Mouse (Mus musculus): ENCODE data around the gene Dgcr2. TPM values are rescaled to one million over a fixed set of nuclear protein-coding genes. Genes with fewer than 3 reads are reported as not detected.

Gene Dgcr2
- polyA plus RNA-seq, 1 experiment from 2014 or later: 110 TPM

GRCm38 (mm10) chr16:17890917-17891566 lies 7.3 kb downstream of the Dgcr2 start:
- DNase-seq (ENCODE audit: low spot score): peak; percentile 55
- H3K27me3 ChIP-seq (ENCODE audit: control insufficient read depth, insufficient read depth, low read length): no peaks in the 10 kb centered on the region

GRCm38 (mm10) chr16:17890342-17890727 lies 8.0 kb downstream of the Dgcr2 start:
- DNase-seq (ENCODE audit: low spot score) (no peak), ATAC-seq (ENCODE audit: insufficient read depth, low FRiP score, low TSS enrichment) (no peak)
- H3K4me1 ChIP-seq (ENCODE audit: control insufficient read depth, insufficient read depth, low read length): peaks cover 8% of the 10 kb centered on the region
- H3K4me3 ChIP-seq (ENCODE audit: low read depth, low read length): peak overlapping the region; percentile 99
- H3K36me3 ChIP-seq (ENCODE audit: control insufficient read depth, insufficient read depth, low read length): no peaks in the 10 kb centered on the region
- H3K9ac ChIP-seq (ENCODE audit: low read length): peak overlapping the region; percentile 99
- no peaks in the 10 kb centered on the region for H3K9me3 ChIP-seq (ENCODE audit: control insufficient read depth, low read length)
- H3K27me3 ChIP-seq (ENCODE audit: control insufficient read depth, insufficient read depth, low read length): no peaks in the 10 kb centered on the region
- peak overlapping the region; percentile 60 for H3K4me2 ChIP-seq (ENCODE audit: low read depth)
- H3K27ac ChIP-seq (ENCODE audit: low read depth, low read length): no peak overlapping the region
- WGBS: 48% methylated on average over 2 of the region's 2 CpGs

More at GRCm38 (mm10) chr16:17890917-17891566, 7.3 kb downstream of the Dgcr2 start:
- under 1% methylated on average over 42 of the region's 44 CpGs for WGBS
- peak; percentile 70 for ATAC-seq (ENCODE audit: insufficient read depth, low FRiP score, low TSS enrichment)
- Histone ChIP-seq H3K4me2 (ENCODE audit: low read depth) (peak overlapping the region; percentile 60), H3K36me3 (ENCODE audit: control insufficient read depth, insufficient read depth, low read length) (no peaks in the 10 kb centered on the region), H3K4me1 (ENCODE audit: control insufficient read depth, insufficient read depth, low read length) (peaks cover 8% of the 10 kb centered on the region), H3K9me3 (ENCODE audit: control insufficient read depth, low read length) (no peaks in the 10 kb centered on the region), H3K4me3 (ENCODE audit: low read depth, low read length) (peak overlapping the region; percentile 99), H3K9ac (ENCODE audit: low read length) (peak overlapping the region; percentile 99), H3K27ac (ENCODE audit: low read depth, low read length) (peak overlapping the region; percentile 90)

- ATAC-seq (ENCODE audit: insufficient read depth, low FRiP score, low TSS enrichment): no peak
- no peak for DNase-seq (ENCODE audit: low spot score)
- no peaks in the 10 kb centered on the region for H3K9me3 ChIP-seq (ENCODE audit: control insufficient read depth, low read length)
- H3K27ac ChIP-seq (ENCODE audit: low read depth, low read length): no peak overlapping the region
- peak overlapping the region; percentile 99 for H3K4me3 ChIP-seq (ENCODE audit: low read depth, low read length)
- peaks cover 8% of the 10 kb centered on the region for H3K4me1 ChIP-seq (ENCODE audit: control insufficient read depth, insufficient read depth, low read length)
- peak overlapping the region; percentile 60 for H3K4me2 ChIP-seq (ENCODE audit: low read depth)
- no peak overlapping the region; the same call in 1 of the 2 replicates for H3K9ac ChIP-seq (ENCODE audit: low read length)
- no peaks in the 10 kb centered on the region for H3K27me3 ChIP-seq (ENCODE audit: control insufficient read depth, insufficient read depth, low read length)
- no peaks in the 10 kb centered on the region for H3K36me3 ChIP-seq (ENCODE audit: control insufficient read depth, insufficient read depth, low read length)
- WGBS: 84% methylated on average over 6 of the region's 6 CpGs
Observed at GRCm38 (mm10) chr16:17889689-17890341, 8.5 kb downstream of the Dgcr2 start.

GRCm38 (mm10) chr16:17884116-17884515 lies 14.2 kb downstream of the Dgcr2 start:
- no peak overlapping the region for H3K4me3 ChIP-seq (ENCODE audit: low read depth, low read length)
- H3K27me3 ChIP-seq (ENCODE audit: control insufficient read depth, insufficient read depth, low read length): no peaks in the 10 kb centered on the region
- ATAC-seq (ENCODE audit: insufficient read depth, low FRiP score, low TSS enrichment) (no peak), DNase-seq (ENCODE audit: low spot score) (no peak)
- no peak overlapping the region for H3K27ac ChIP-seq (ENCODE audit: low read depth, low read length)
- H3K9ac ChIP-seq (ENCODE audit: low read length): no peak overlapping the region
- H3K4me1 ChIP-seq (ENCODE audit: control insufficient read depth, insufficient read depth, low read length): no peaks in the 10 kb centered on the region
- H3K9me3 ChIP-seq (ENCODE audit: control insufficient read depth, low read length): no peaks in the 10 kb centered on the region
- H3K4me2 ChIP-seq (ENCODE audit: low read depth): no peak overlapping the region
- WGBS: 83% methylated on average over 6 of the region's 6 CpGs
- H3K36me3 ChIP-seq (ENCODE audit: control insufficient read depth, insufficient read depth, low read length): peaks cover 3% of the 10 kb centered on the region; the same call in 1 of the 2 replicates

GRCm38 (mm10) chr16:17882196-17882595 lies 16.2 kb downstream of the Dgcr2 start:
- peaks cover 4% of the 10 kb centered on the region for H3K36me3 ChIP-seq (ENCODE audit: control insufficient read depth, insufficient read depth, low read length)
- H3K4me3 ChIP-seq (ENCODE audit: low read depth, low read length): no peak overlapping the region
- DNase-seq (ENCODE audit: low spot score) (no peak), ATAC-seq (ENCODE audit: insufficient read depth, low FRiP score, low TSS enrichment) (no peak)
- no peaks in the 10 kb centered on the region for H3K27me3 ChIP-seq (ENCODE audit: control insufficient read depth, insufficient read depth, low read length)
- H3K4me1 ChIP-seq (ENCODE audit: control insufficient read depth, insufficient read depth, low read length): no peaks in the 10 kb centered on the region
- no peaks in the 10 kb centered on the region for H3K9me3 ChIP-seq (ENCODE audit: control insufficient read depth, low read length)
- H3K4me2 ChIP-seq (ENCODE audit: low read depth): no peak overlapping the region
- no peak overlapping the region for H3K9ac ChIP-seq (ENCODE audit: low read length)
- no peak overlapping the region for H3K27ac ChIP-seq (ENCODE audit: low read depth, low read length)

- Histone ChIP-seq H3K4me1 (ENCODE audit: control insufficient read depth, insufficient read depth, low read length) (no peaks in the 10 kb centered on the region), H3K27ac (ENCODE audit: low read depth, low read length) (no peak overlapping the region), H3K27me3 (ENCODE audit: control insufficient read depth, insufficient read depth, low read length) (no peaks in the 10 kb centered on the region), H3K4me2 (ENCODE audit: low read depth) (no peak overlapping the region), H3K9me3 (ENCODE audit: control insufficient read depth, low read length) (no peaks in the 10 kb centered on the region), H3K36me3 (ENCODE audit: control insufficient read depth, insufficient read depth, low read length) (peaks cover 5% of the 10 kb centered on the region), H3K9ac (ENCODE audit: low read length) (no peak overlapping the region), H3K4me3 (ENCODE audit: low read depth, low read length) (no peak overlapping the region)
- 90% methylated on average over 4 of the region's 4 CpGs for WGBS
- DNase-seq (ENCODE audit: low spot score) (no peak), ATAC-seq (ENCODE audit: insufficient read depth, low FRiP score, low TSS enrichment) (no peak)
Observed at GRCm38 (mm10) chr16:17879571-17879970, 18.8 kb downstream of the Dgcr2 start.

GRCm38 (mm10) chr16:17876096-17876495 lies 22.3 kb downstream of the Dgcr2 start:
- no peak overlapping the region for H3K27ac ChIP-seq (ENCODE audit: low read depth, low read length)
- H3K36me3 ChIP-seq (ENCODE audit: control insufficient read depth, insufficient read depth, low read length): peaks cover 2% of the 10 kb centered on the region
- H3K4me2 ChIP-seq (ENCODE audit: low read depth): no peak overlapping the region
- DNase-seq (ENCODE audit: low spot score) (no peak), ATAC-seq (ENCODE audit: insufficient read depth, low FRiP score, low TSS enrichment) (no peak)
- H3K9me3 ChIP-seq (ENCODE audit: control insufficient read depth, low read length): no peaks in the 10 kb centered on the region
- H3K4me1 ChIP-seq (ENCODE audit: control insufficient read depth, insufficient read depth, low read length): no peaks in the 10 kb centered on the region
- 89% methylated on average over 1 of the region's 1 CpGs for WGBS
- H3K27me3 ChIP-seq (ENCODE audit: control insufficient read depth, insufficient read depth, low read length): no peaks in the 10 kb centered on the region
- H3K4me3 ChIP-seq (ENCODE audit: low read depth, low read length): no peak overlapping the region
- no peak overlapping the region for H3K9ac ChIP-seq (ENCODE audit: low read length)

GRCm38 (mm10) chr16:17875174-17875573 lies 23.2 kb downstream of the Dgcr2 start:
- no peak for ATAC-seq (ENCODE audit: insufficient read depth, low FRiP score, low TSS enrichment)
- Histone ChIP-seq H3K4me3 (ENCODE audit: low read depth, low read length) (no peak overlapping the region), H3K27me3 (ENCODE audit: control insufficient read depth, insufficient read depth, low read length) (no peaks in the 10 kb centered on the region), H3K9ac (ENCODE audit: low read length) (no peak overlapping the region), H3K9me3 (ENCODE audit: control insufficient read depth, low read length) (no peaks in the 10 kb centered on the region), H3K36me3 (ENCODE audit: control insufficient read depth, insufficient read depth, low read length) (peaks cover 2% of the 10 kb centered on the region), H3K4me1 (ENCODE audit: control insufficient read depth, insufficient read depth, low read length) (no peaks in the 10 kb centered on the region), H3K27ac (ENCODE audit: low read depth, low read length) (no peak overlapping the region), H3K4me2 (ENCODE audit: low read depth) (no peak overlapping the region)
- no peak for DNase-seq (ENCODE audit: low spot score)
- 88% methylated on average over 4 of the region's 4 CpGs for WGBS

- H3K27ac ChIP-seq (ENCODE audit: low read depth, low read length): no peak overlapping the region
- no peaks in the 10 kb centered on the region for H3K27me3 ChIP-seq (ENCODE audit: control insufficient read depth, insufficient read depth, low read length)
- ATAC-seq (ENCODE audit: insufficient read depth, low FRiP score, low TSS enrichment) (no peak), DNase-seq (ENCODE audit: low spot score) (no peak)
- 73% methylated on average over 4 of the region's 4 CpGs for WGBS
- no peak overlapping the region for H3K4me3 ChIP-seq (ENCODE audit: low read depth, low read length)
- no peaks in the 10 kb centered on the region for H3K4me1 ChIP-seq (ENCODE audit: control insufficient read depth, insufficient read depth, low read length)
- peaks cover 7% of the 10 kb centered on the region for H3K36me3 ChIP-seq (ENCODE audit: control insufficient read depth, insufficient read depth, low read length)
- H3K9me3 ChIP-seq (ENCODE audit: control insufficient read depth, low read length): no peaks in the 10 kb centered on the region
- no peak overlapping the region for H3K9ac ChIP-seq (ENCODE audit: low read length)
- no peak overlapping the region for H3K4me2 ChIP-seq (ENCODE audit: low read depth)
Observed at GRCm38 (mm10) chr16:17872995-17873394, 25.4 kb downstream of the Dgcr2 start.

Data from neural tube, embryonic 11.5 days (tissue).